Mouse (Mus musculus) E14TG2a.4 (cell line): ENCODE measurements around the gene Chst8.

ENCODE experiments used
- H3K27me3 ChIP-seq: 2 replicates; pipeline ENCODE4 v1.6.1; 2014; ENCODE audit warnings: low read length, control low read depth; ENCODE audit not compliant: insufficient read depth
- H3K36me3 ChIP-seq: 2 replicates; pipeline ENCODE4 v1.6.1; 2014; ENCODE audit warnings: low read length, control low read depth; ENCODE audit not compliant: insufficient read depth
- H3K4me1 ChIP-seq: replicated peaks from 2 replicates; pipeline ENCODE4 v1.6.1; 2014; ENCODE audit warnings: low read depth, low read length, control low read depth
- H3K4me3 ChIP-seq: replicated peaks from 2 replicates; pipeline ENCODE4 v1.5.1; 2014; ENCODE audit warnings: mild to moderate bottlenecking, low read length
- H3K9me3 ChIP-seq: 2 replicates; pipeline ENCODE4 v1.6.1; 2014; ENCODE audit warnings: low read length, control low read depth
- CTCF ChIP-seq: conservative IDR thresholded peaks from 2 replicates; pipeline ENCODE4 v1.5.1; 2014; ENCODE audit warnings: low read length
- NANOG ChIP-seq: IDR thresholded peaks from 2 replicates; pipeline ENCODE4 v1.6.1; 2014; ENCODE audit warnings: borderline replicate concordance, low read length, mixed read lengths
- POU5F1 ChIP-seq: IDR thresholded peaks from 2 replicates; pipeline ENCODE4 v1.6.1; 2014; ENCODE audit warnings: low read length, borderline replicate concordance

Gene Chst8

DNA sequence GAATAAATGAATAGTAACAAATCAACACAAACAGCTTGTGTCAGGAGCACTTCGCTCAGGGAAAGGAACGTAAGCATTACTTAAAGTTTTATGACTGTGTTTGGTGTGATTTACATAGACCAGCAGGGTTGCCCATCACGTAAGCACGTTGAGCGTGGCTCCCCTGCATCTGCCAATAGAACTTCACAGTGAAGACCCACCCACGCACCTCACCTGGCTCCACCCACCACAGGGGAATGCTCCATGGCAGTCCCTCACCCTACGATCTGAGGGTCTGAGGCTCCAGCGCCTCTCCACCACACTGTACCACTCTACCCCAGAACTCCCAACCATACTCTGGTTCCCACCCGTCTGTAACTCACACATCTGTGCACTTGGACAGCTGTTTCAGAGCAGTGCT, 67.1 kb downstream of the Chst8 start:
- Histone ChIP-seq H3K27me3 (0 out of 2 replicates have a peak, but pooled peaks cover 3% of the 10 kb centered on the region), H3K9me3 (no peaks in the 10 kb centered on the region), H3K36me3 (no peaks in the 10 kb centered on the region), H3K4me3 (no peak overlapping the region), H3K4me1 (peaks cover 81% of the 10 kb centered on the region)
- TF ChIP-seq CTCF, result no peak
- TF ChIP-seq NANOG, result no peak
- TF ChIP-seq POU5F1, result no peak

GRCm38 (mm10) chr7:34744994-34745393, 67.5 kb downstream of the Chst8 start:
- Histone ChIP-seq H3K36me3 (no peaks in the 10 kb centered on the region), H3K9me3 (no peaks in the 10 kb centered on the region), H3K4me1 (peaks cover 81% of the 10 kb centered on the region), H3K4me3 (no peak overlapping the region), H3K27me3 (0 out of 2 replicates have a peak, but pooled peaks cover 3% of the 10 kb centered on the region)
- TF ChIP-seq CTCF, result no peak
- no peak for TF ChIP-seq POU5F1
- no peak for TF ChIP-seq NANOG

GRCm38 (mm10) chr7:34743411-34744085, 69.0 kb downstream of the Chst8 start:
- no peaks in the 10 kb centered on the region for H3K36me3 ChIP-seq
- H3K4me3 ChIP-seq, result peak overlapping the region; percentile 30; the same call in 1 of the 2 replicates
- no peaks in the 10 kb centered on the region for H3K9me3 ChIP-seq
- H3K27me3 ChIP-seq, result no peaks in the 10 kb centered on the region
- H3K4me1 ChIP-seq, result peaks cover 70% of the 10 kb centered on the region
- TF ChIP-seq NANOG (no peak), CTCF (no peak), POU5F1 (no peak)

GRCm38 (mm10) chr7:34739371-34739770, 73.1 kb downstream of the Chst8 start:
- H3K4me3 ChIP-seq, result no peak overlapping the region
- peak; percentile 34 for TF ChIP-seq CTCF
- TF ChIP-seq NANOG, result no peak
- no peaks in the 10 kb centered on the region for H3K36me3 ChIP-seq

GRCm38 (mm10) chr7:34737206-34737605, 75.3 kb downstream of the Chst8 start:
- Histone ChIP-seq H3K9me3 (no peaks in the 10 kb centered on the region), H3K27me3 (no peaks in the 10 kb centered on the region), H3K36me3 (no peaks in the 10 kb centered on the region), H3K4me1 (peaks cover 44% of the 10 kb centered on the region), H3K4me3 (no peak overlapping the region)
- no peak for TF ChIP-seq NANOG
- TF ChIP-seq POU5F1, result no peak
- TF ChIP-seq CTCF, result no peak

More at GRCm38 (mm10) chr7:34739371-34739770, 73.1 kb downstream of the Chst8 start:
- Histone ChIP-seq H3K27me3 (no peaks in the 10 kb centered on the region), H3K4me1 (peaks cover 63% of the 10 kb centered on the region), H3K9me3 (no peaks in the 10 kb centered on the region)

DNA sequence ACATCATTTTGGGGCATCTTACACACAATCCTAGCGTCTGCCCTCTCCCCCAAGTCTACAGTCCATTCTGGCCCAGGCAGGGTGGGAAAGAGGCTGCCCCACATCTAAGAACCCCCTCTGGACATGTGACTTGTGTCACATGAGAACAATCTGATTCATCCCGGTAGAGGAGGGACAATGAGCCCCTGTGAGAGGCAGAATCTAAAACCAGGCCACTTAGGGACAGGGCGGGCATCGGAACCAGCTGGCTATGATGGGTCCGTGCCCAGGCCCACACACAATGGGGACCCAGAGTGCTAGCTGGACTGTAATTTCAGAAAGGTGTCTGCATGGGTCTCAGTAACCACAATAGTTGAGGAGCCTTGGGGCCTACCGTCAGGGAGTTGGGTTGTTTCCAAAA, 78.2 kb downstream of the Chst8 start:
- H3K9me3 ChIP-seq, result no peaks in the 10 kb centered on the region
- TF ChIP-seq NANOG, result no peak
- no peak for TF ChIP-seq CTCF
- no peak for TF ChIP-seq POU5F1
- no peaks in the 10 kb centered on the region for H3K36me3 ChIP-seq
- H3K27me3 ChIP-seq, result no peaks in the 10 kb centered on the region
- no peak overlapping the region for H3K4me3 ChIP-seq
- peaks cover 37% of the 10 kb centered on the region for H3K4me1 ChIP-seq

DNA sequence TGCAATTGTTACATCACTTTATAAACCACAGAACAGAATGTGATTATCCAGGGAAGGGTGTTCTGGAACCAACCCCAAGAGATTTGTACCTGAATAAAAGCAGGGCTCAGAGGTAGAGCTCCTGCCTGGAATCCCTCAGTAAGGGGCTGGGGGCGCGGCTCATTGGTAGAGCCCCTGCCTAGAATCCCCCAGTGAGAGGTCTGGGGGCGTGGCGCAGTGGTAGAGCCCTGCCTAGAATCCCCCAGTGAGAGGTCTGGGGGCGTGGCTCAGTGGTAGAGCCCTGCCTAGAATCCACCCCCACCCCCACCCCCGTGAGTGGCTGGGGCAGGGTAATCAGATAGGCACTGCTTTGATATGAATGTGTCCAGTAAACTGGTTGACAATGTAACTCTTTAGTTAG, 83.6 kb downstream of the Chst8 start:
- no peak for TF ChIP-seq CTCF
- no peak for TF ChIP-seq POU5F1
- TF ChIP-seq NANOG, result no peak
- Histone ChIP-seq H3K36me3 (no peaks in the 10 kb centered on the region), H3K27me3 (no peaks in the 10 kb centered on the region), H3K4me3 (no peak overlapping the region), H3K9me3 (no peaks in the 10 kb centered on the region; the same call in 1 of the 2 replicates), H3K4me1 (peaks cover 13% of the 10 kb centered on the region)

DNA sequence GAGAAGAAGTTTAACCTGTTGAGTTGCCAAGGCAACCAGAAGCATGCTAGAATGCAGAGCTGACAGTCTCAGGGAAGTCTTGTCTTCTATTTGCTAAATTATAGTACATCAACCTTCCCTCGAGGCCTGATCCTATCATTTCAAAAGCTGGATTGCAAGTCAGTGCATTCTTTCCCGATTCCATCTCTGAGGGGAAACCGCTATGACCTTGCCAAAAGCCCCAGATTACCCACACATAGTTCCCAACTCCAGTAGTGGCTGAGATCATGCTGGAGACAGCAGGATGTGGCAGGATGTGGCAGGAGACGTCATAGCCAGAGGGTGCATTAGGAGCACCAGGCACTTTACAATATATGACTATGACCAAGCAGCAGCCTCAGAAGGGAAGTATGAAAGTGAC, 87.3 kb downstream of the Chst8 start:
- Histone ChIP-seq H3K9me3 (no peaks in the 10 kb centered on the region; the same call in 1 of the 2 replicates), H3K36me3 (no peaks in the 10 kb centered on the region), H3K27me3 (no peaks in the 10 kb centered on the region), H3K4me1 (peaks cover 40% of the 10 kb centered on the region), H3K4me3 (no peak overlapping the region)
- TF ChIP-seq NANOG, result no peak
- no peak for TF ChIP-seq POU5F1
- no peak for TF ChIP-seq CTCF

- Histone ChIP-seq H3K9me3 (no peaks in the 10 kb centered on the region), H3K4me3 (peak overlapping the region; percentile 52), H3K36me3 (no peaks in the 10 kb centered on the region), H3K4me1 (peaks cover 40% of the 10 kb centered on the region), H3K27me3 (no peaks in the 10 kb centered on the region)
- TF ChIP-seq POU5F1 (no peak), NANOG (no peak), CTCF (no peak)
These were observed 89.8 kb downstream of the Chst8 start for GRCm38 (mm10) chr7:34722551-34723230.
